Mouse (Mus musculus) lung, embryonic 14.5 days (tissue): ENCODE results near the gene Zcchc2. TPM values are rescaled to one million over a fixed set of nuclear protein-coding genes. Genes with fewer than 3 reads are reported as not detected.

Source experiments
- ATAC-seq: fragments of 200-750 bp; cut with Nextera tagmentation; 2 replicates; pipeline ENCODE4 v1.8.0; 2017; ENCODE audit warnings: mild to moderate bottlenecking, moderate TSS enrichment, moderate library complexity; ENCODE audit not compliant: insufficient read depth
- DNase-seq: peaks from one replicate; pipeline ENCODE4 v3.0.0-alpha.2; 2015
- H3K27ac ChIP-seq: fragments of 300-500 bp; sonication (generic); 2 replicates; pipeline ENCODE4 v1.5.1; 2014; ENCODE audit warnings: low read depth, mild to moderate bottlenecking, moderate library complexity
- H3K27me3 ChIP-seq: fragments of 300-500 bp; sonication (generic); 2 replicates; pipeline ENCODE4 v1.6.1; 2014; ENCODE audit warnings: low read length, control low read depth; ENCODE audit not compliant: insufficient read depth
- H3K36me3 ChIP-seq: fragments of 300-500 bp; sonication (generic); 2 replicates; pipeline ENCODE4 v1.6.1; 2014; ENCODE audit warnings: control low read depth; ENCODE audit not compliant: insufficient read depth
- H3K4me1 ChIP-seq: fragments of 300-500 bp; sonication (generic); 2 replicates; pipeline ENCODE4 v1.6.1; 2014; ENCODE audit warnings: antibody characterized with exemption, control low read depth; ENCODE audit not compliant: insufficient read depth
- H3K4me2 ChIP-seq: fragments of 300-500 bp; sonication (generic); 2 replicates; pipeline ENCODE4 v1.6.1; 2014; ENCODE audit warnings: mild to moderate bottlenecking
- H3K4me3 ChIP-seq: fragments of 300-500 bp; sonication (generic); 2 replicates; pipeline ENCODE4 v1.5.1; 2014; ENCODE audit warnings: low read depth, low read length
- H3K9ac ChIP-seq: fragments of 300-500 bp; sonication (generic); 2 replicates; pipeline ENCODE4 v1.6.1; 2014
- H3K9me3 ChIP-seq: fragments of 300-500 bp; sonication (generic); 2 replicates; pipeline ENCODE4 v1.6.1; 2016; ENCODE audit warnings: low read depth, low read length, control low read depth
- CTCF ChIP-seq: IDR thresholded peaks from 2 replicates; pipeline ENCODE4 v1.5.1; 2016; ENCODE audit warnings: antibody characterized with exemption, low read depth
- whole genome bisulfite sequencing: fragments of 180-500 bp; shearing (Covaris S2); extraction: QIAGEN DNeasy Blood & Tissue Kit; methylation state at CpG from one replicate; pipeline ENCODE4 v1.1.7; 2014; 5-methylcytosine and 5-hydroxymethylcytosine counted together
- polyA plus RNA-seq: library from polyadenylated mRNA; unstranded; fragments of >200 nt; fragmentation: Nextera tagmentation; extraction: Ambion mirVana; gene quantifications from 2 replicates; pipeline ENCODE4 v1.2.1, GENCODE M21; 2014

Gene Zcchc2
- polyA plus RNA-seq, 1 experiment from 2014 or later = 3.2 TPM

DNA sequence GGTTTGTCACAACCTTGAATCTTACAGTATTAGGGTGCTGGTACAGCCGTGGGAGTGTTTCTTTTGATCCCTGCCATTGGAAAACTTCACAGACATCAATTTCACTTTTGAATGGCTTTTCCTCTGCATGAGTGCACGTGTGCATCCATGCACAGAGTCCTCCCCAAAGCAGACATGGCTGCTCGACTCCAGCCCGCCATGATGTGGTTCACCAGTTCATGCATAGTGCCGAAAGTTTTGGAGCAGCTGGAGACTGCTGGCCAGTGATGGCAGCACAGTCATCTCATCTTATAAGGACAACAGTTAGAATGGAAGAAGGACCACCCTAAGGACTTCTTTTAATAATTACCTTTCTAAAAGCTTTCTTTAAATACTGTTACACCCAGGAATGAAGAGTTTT lies 34.1 kb upstream of the Zcchc2 start:
- 78% methylated on average over 5 of the region's 5 CpGs for WGBS
- DNase-seq (no peak), ATAC-seq (no peak)
- H3K9me3 ChIP-seq = no peaks in the 10 kb centered on the region
- no peak overlapping the region for H3K4me2 ChIP-seq
- no peak overlapping the region for H3K27ac ChIP-seq
- H3K4me1 ChIP-seq = no peaks in the 10 kb centered on the region
- TF ChIP-seq CTCF = no peak
- H3K4me3 ChIP-seq = no peak overlapping the region
- H3K9ac ChIP-seq = no peak overlapping the region
- no peaks in the 10 kb centered on the region for H3K27me3 ChIP-seq
- no peaks in the 10 kb centered on the region for H3K36me3 ChIP-seq

DNA sequence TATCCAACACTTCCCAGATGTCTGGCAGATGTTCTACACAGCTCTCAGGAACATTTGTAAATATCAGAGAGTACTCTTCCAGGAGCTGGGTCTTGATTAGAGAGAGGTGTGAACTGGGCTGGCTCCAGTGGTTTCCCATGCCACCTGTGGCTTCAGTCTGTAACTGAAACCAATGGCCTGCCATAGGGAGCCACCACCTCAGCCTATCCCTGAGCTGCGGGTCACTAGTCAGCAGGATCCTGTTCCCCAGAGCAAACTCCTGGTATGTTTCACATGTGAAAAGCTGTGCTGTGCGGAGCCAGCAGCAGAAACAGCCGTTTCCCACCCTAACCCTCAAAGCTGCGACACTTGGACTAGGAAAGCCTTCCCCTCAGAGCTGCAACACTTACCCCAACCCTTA lies 28.7 kb upstream of the Zcchc2 start:
- Histone ChIP-seq H3K27me3 (no peaks in the 10 kb centered on the region), H3K4me1 (no peaks in the 10 kb centered on the region), H3K9me3 (no peaks in the 10 kb centered on the region), H3K27ac (no peak overlapping the region), H3K9ac (no peak overlapping the region), H3K36me3 (no peaks in the 10 kb centered on the region), H3K4me2 (no peak overlapping the region), H3K4me3 (no peak overlapping the region)
- no peak for TF ChIP-seq CTCF
- DNase-seq = no peak
- no peak for ATAC-seq
- 63% methylated on average over 4 of the region's 4 CpGs for WGBS

DNA sequence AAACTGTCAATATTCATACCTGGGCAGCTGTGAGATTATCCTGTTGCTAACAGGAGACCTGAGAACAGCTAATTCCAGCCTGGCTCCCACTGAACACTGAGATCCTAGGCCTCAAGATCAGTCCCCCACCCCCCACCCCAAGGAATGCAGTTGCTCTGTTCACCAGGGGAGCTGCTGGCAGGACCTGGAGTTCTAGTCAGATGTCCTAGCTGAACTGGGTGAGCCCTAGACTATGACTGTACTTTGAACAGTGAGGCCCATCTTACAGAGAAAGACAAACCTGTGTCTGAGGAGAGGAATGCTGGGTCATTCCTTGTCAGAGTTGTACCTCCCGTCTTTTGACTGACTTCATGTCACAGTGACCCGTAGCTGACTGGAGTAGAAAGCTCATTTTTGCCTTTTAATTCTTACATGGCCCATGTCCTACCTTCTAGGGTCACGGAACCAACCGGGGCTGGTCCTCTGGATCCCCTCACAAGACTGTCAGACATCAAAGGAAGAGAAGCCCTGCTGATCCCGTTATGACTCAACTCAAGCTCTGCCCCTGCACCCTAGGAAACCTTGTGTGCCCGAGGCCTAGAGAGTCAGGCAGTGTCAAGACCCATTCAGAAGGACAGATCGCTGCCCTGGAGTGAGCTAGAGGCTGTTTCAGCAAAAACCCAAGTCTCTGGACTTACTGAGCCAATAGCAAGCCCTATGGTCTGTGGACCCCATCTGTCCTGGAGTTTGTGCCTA lies 28.0 kb upstream of the Zcchc2 start:
- H3K4me3 ChIP-seq = no peak overlapping the region
- no peak for TF ChIP-seq CTCF
- no peak overlapping the region for H3K27ac ChIP-seq
- H3K9me3 ChIP-seq = no peaks in the 10 kb centered on the region
- no peaks in the 10 kb centered on the region for H3K27me3 ChIP-seq
- WGBS = 63% methylated on average over 7 of the region's 7 CpGs
- no peak overlapping the region for H3K9ac ChIP-seq
- DNase-seq (no peak), ATAC-seq (no peak)
- H3K4me2 ChIP-seq = no peak overlapping the region
- H3K36me3 ChIP-seq = no peaks in the 10 kb centered on the region
- H3K4me1 ChIP-seq = no peaks in the 10 kb centered on the region

DNA sequence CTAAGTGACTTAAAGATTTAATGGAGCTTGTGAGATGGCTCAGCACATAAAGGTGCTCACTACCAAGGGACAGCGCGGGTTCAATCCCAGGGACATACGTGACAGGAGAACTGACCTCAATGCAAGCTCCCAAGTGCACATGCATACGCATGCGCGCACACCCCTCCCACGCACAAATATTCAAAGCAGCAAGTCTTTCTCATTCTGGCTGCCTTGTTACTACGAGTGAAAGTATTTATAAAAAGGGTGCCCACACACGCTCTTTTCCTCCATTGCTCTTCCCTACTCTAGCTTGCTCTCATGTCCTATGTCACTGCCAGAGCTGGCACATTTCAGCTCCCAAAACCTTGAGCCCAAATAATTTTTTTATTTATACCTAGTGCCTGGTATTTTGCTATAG lies 27.4 kb upstream of the Zcchc2 start:
- H3K4me3 ChIP-seq = no peak overlapping the region
- ATAC-seq (no peak), DNase-seq (no peak)
- no peaks in the 10 kb centered on the region for H3K4me1 ChIP-seq
- no peak overlapping the region for H3K27ac ChIP-seq
- no peak overlapping the region for H3K4me2 ChIP-seq
- no peaks in the 10 kb centered on the region for H3K36me3 ChIP-seq
- H3K27me3 ChIP-seq = no peaks in the 10 kb centered on the region
- TF ChIP-seq CTCF = no peak
- H3K9me3 ChIP-seq = no peaks in the 10 kb centered on the region
- H3K9ac ChIP-seq = no peak overlapping the region
- WGBS = 91% methylated on average over 9 of the region's 9 CpGs

DNA sequence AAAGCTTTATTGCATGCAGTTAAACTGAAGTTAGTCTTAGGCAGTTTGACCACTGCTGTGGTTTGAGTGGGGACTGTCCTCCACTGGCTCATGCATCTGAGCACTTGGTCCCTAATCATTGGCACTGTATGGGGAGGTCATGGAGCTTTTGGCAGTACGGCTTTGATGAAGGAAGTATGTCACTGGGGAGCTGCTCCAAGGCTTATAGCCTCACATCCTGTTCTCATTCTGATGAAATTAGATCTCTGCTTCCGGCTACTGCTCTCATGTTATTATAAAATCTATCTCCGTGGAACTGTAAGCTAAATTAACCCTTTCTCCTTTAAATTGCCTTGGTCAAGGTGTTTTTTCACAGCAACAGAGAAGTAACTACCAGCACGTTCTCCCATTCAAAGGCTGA lies 25.7 kb upstream of the Zcchc2 start:
- ATAC-seq (no peak), DNase-seq (no peak)
- Histone ChIP-seq H3K4me3 (no peak overlapping the region), H3K4me2 (no peak overlapping the region), H3K4me1 (no peaks in the 10 kb centered on the region), H3K27ac (no peak overlapping the region), H3K36me3 (no peaks in the 10 kb centered on the region), H3K9ac (no peak overlapping the region), H3K9me3 (no peaks in the 10 kb centered on the region), H3K27me3 (no peaks in the 10 kb centered on the region)
- TF ChIP-seq CTCF = no peak
- 51% methylated on average over 4 of the region's 4 CpGs for WGBS

DNA sequence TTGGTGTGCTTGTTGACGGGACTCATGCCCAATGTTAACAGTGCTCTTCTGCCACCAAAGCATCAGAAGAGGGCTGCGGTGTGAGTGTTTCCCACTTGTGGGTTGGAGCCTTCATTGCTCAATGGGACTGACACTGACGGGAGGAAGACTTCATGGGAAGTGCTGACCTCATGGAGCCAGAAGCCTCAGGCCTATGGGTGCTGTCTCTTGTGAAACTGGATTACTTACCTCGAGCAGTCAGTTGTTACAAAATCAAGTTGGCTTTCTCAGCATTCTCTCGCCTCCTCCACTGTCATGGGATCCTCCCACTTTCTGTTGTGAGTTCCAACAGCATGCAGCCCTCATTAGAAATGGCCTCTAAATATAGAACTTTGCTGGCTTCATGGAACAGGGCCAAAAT lies 25.0 kb upstream of the Zcchc2 start:
- Histone ChIP-seq H3K9ac (no peak overlapping the region), H3K36me3 (no peaks in the 10 kb centered on the region), H3K9me3 (no peaks in the 10 kb centered on the region), H3K4me2 (no peak overlapping the region), H3K27ac (no peak overlapping the region), H3K4me1 (no peaks in the 10 kb centered on the region), H3K27me3 (no peaks in the 10 kb centered on the region), H3K4me3 (no peak overlapping the region)
- peak; percentile 21 for DNase-seq
- WGBS = 77% methylated on average over 5 of the region's 5 CpGs
- no peak for TF ChIP-seq CTCF
- ATAC-seq = 0 out of 2 replicates have a peak, but pooled peaks have one; percentile 21

DNA sequence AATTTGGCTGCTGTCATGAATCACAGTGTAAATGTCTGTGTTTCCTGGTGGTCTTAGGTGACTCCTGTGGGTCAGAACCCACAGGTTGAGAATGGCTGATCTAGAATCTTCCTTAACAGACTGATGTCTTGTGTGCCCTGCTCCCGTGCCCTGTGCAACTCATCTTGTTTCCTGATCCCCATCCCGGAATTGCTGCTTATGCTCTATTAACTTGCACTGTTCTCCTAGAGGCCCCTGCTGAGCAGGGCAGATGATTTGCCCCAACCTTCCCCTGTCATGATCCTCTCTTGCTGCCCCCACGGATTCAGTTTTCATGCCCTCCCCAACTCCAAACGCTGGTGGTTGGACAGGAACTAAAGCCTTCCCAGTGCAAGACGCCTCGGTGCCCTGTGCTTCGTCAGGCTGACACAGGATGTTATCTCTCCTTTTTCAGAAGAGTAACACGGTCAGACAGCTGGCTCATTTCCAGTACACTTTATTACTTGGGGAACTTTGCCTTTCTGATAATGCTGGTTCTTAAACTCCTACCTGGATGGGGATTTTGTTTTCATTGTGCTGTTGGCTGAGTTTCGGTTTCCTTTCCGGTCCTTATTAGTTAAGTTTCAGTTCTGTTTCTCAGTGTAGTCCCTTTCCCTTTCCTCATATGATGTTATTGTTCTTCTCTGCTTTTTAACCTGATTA lies 18.6 kb upstream of the Zcchc2 start:
- Histone ChIP-seq H3K36me3 (no peaks in the 10 kb centered on the region), H3K4me3 (peak overlapping the region; percentile 3; the same call in 1 of the 2 replicates), H3K9ac (peak overlapping the region; percentile 31; the same call in 1 of the 2 replicates), H3K4me2 (peak overlapping the region; percentile 53), H3K9me3 (no peaks in the 10 kb centered on the region), H3K27me3 (no peaks in the 10 kb centered on the region), H3K4me1 (no peaks in the 10 kb centered on the region), H3K27ac (no peak overlapping the region)
- 31% methylated on average over 10 of the region's 10 CpGs for WGBS
- DNase-seq (peak; percentile 61), ATAC-seq (no peak; the same call in 1 of the 2 replicates)
- TF ChIP-seq CTCF = no peak
